Mouse (Mus musculus): ENCODE measurements at regions not wholly inside any gene's neighbourhood (a gene's known extent, or its start where the extent isn't known, plus 50 kb on each side); places are given as distances from the start of the nearest gene placed in this dataset.
A peak's percentile ranks its signal among the peaks of the same experiment; 100 is the strongest.

GRCm38 (mm10) chr11:113080311-113080710 is 298.3 kb downstream of the Sox9 start:
- peaks cover 4% of the 10 kb centered on the region for H3K9me3 ChIP-seq (replicated peaks; ENCODE audit: low read length)
- no peaks in the 10 kb centered on the region for H3K36me3 ChIP-seq (replicated peaks in 1 of 2; ENCODE audit: control insufficient read depth in 1 of 2, insufficient read depth in 1 of 2, low read length in 1 of 2)
- H3K27me3 ChIP-seq (replicated peaks): no peaks in the 10 kb centered on the region
- no peak overlapping the region for H3K27ac ChIP-seq (ENCODE audit: insufficient read depth, low read depth)
- no peak for TF ChIP-seq ELF1 (IDR thresholded peaks at IDR 0.05; ENCODE audit: low read depth, low read length)
- TF ChIP-seq ZKSCAN1 (IDR thresholded peaks at IDR 0.05; ENCODE audit: borderline replicate concordance, low read depth, low read length): peak; percentile 55
- no peak for TF ChIP-seq SIN3A (IDR thresholded peaks at IDR 0.05; ENCODE audit: low read length)
- no peak for TF ChIP-seq BHLHE40 (IDR thresholded peaks at IDR 0.05; ENCODE audit: low read depth, low read length)
- no peak for TF ChIP-seq CTCF (conservative IDR thresholded peaks at IDR 0.05 in 1 of 2, IDR thresholded peaks at IDR 0.05 in 1 of 2; ENCODE audit: low read depth in 2 of 2, low read length in 2 of 2)
- no peaks in the 10 kb centered on the region for H3K79me2 ChIP-seq (replicated peaks; ENCODE audit: control insufficient read depth, extremely low read depth, insufficient read depth, poor library complexity, severe bottlenecking)
- H3K4me2 ChIP-seq (ENCODE audit: insufficient read depth, low read depth, poor library complexity, severe bottlenecking): no peak overlapping the region
- no peak overlapping the region for H3K9ac ChIP-seq (ENCODE audit: insufficient read depth, low read depth)
- dilution Hi-C loops (cut with MboI; ENCODE audit: extremely low pct_ligation_motif_present, extremely low pct_unique_long_range_greater_than_20kb, low sequenced_read_pairs) (no loop called here), in situ Hi-C loops (cut with MboI; ENCODE audit: low pct_ligation_motif_present, low pct_unique_long_range_greater_than_20kb, low sequenced_read_pairs) (no loop called here)
- H3K4me1 ChIP-seq (ENCODE audit: control insufficient read depth in 1 of 2, insufficient read depth in 2 of 2): peaks cover 0 to 36% of the 10 kb centered on the region in 2 experiments; a peak in 2 of 4 replicates
- H3K4me3 ChIP-seq (replicated peaks in 1 of 3; ENCODE audit: low read depth in 2 of 3, low read length in 2 of 3, poor library complexity in 1 of 3): no peak overlapping the region
- peak; percentile 31 for DNase-seq (ENCODE audit: extremely low read depth)

DNA sequence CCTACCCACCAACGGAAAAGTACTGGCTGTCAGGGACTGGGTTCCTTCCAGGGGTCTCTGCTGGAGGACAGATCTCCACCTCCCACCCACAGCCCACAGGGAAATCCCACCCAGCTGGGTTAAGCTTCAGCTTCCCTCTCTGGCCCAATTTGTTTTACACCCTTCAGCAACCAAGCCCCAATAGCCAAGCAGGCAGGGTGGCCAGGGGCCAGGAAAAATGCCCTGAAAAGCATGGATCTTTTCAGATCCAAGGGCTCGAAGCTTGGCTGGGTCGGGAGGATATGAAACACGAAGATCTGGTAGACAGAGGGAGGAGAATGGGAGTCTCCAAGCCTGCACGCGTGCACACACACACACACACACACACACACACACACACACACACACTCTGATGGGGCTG is 302.4 kb downstream of the Sox9 start:
- H3K4me2 ChIP-seq (ENCODE audit: insufficient read depth, low read depth, poor library complexity, severe bottlenecking): no peak overlapping the region
- no peak for DNase-seq (ENCODE audit: extremely low read depth)
- peaks cover 0 to 28% of the 10 kb centered on the region in 2 experiments; a peak in 2 of 4 replicates for H3K4me1 ChIP-seq (ENCODE audit: control insufficient read depth in 1 of 2, insufficient read depth in 2 of 2)
- dilution Hi-C loops (cut with MboI; ENCODE audit: extremely low pct_ligation_motif_present, extremely low pct_unique_long_range_greater_than_20kb, low sequenced_read_pairs) (no loop called here), in situ Hi-C loops (cut with MboI; ENCODE audit: low pct_ligation_motif_present, low pct_unique_long_range_greater_than_20kb, low sequenced_read_pairs) (no loop called here)
- TF ChIP-seq RCOR1 (conservative IDR thresholded peaks at IDR 0.05; ENCODE audit: low read depth, low read length) (no peak), HCFC1 (IDR thresholded peaks at IDR 0.05; ENCODE audit: low read depth, low read length) (no peak), KAT2A (IDR thresholded peaks at IDR 0.05; ENCODE audit: insufficient replicate concordance, low read length) (no peak), MEF2A (IDR thresholded peaks at IDR 0.05; ENCODE audit: borderline replicate concordance, low read depth, low read length) (no peak), USF1 (IDR thresholded peaks at IDR 0.05; ENCODE audit: low read depth, low read length) (no peak)
- no peak overlapping the region for H3K4me3 ChIP-seq (replicated peaks in 1 of 3; ENCODE audit: low read depth in 2 of 3, low read length in 2 of 3, poor library complexity in 1 of 3)
- H3K27ac ChIP-seq (ENCODE audit: insufficient read depth, low read depth): no peak overlapping the region
- H3K79me2 ChIP-seq (replicated peaks; ENCODE audit: control insufficient read depth, extremely low read depth, insufficient read depth, poor library complexity, severe bottlenecking): no peaks in the 10 kb centered on the region
- H3K27me3 ChIP-seq (replicated peaks): no peaks in the 10 kb centered on the region
- H3K36me3 ChIP-seq (replicated peaks in 1 of 2; ENCODE audit: control insufficient read depth in 1 of 2, insufficient read depth in 1 of 2, low read length in 1 of 2): peaks cover 0 to 3% of the 10 kb centered on the region in 2 experiments
- H3K9me3 ChIP-seq (replicated peaks; ENCODE audit: low read length): no peaks in the 10 kb centered on the region
- no peak overlapping the region for H3K9ac ChIP-seq (ENCODE audit: insufficient read depth, low read depth)

- TF ChIP-seq MXI1 (IDR thresholded peaks at IDR 0.05; ENCODE audit: low read depth, low read length): no peak
- no peak for TF ChIP-seq NRF1 (IDR thresholded peaks at IDR 0.05; ENCODE audit: low read depth, low read length)
- dilution Hi-C loops (cut with MboI; ENCODE audit: extremely low pct_ligation_motif_present, extremely low pct_unique_long_range_greater_than_20kb, low sequenced_read_pairs) (no loop called here), in situ Hi-C loops (cut with MboI; ENCODE audit: low pct_ligation_motif_present, low pct_unique_long_range_greater_than_20kb, low sequenced_read_pairs) (no loop called here)
- H3K4me1 ChIP-seq (ENCODE audit: control insufficient read depth in 1 of 2, insufficient read depth in 2 of 2): peaks cover 0 to 19% of the 10 kb centered on the region in 2 experiments; a peak in 2 of 4 replicates
- no peak overlapping the region for H3K4me2 ChIP-seq (ENCODE audit: insufficient read depth, low read depth, poor library complexity, severe bottlenecking)
- no peaks in the 10 kb centered on the region for H3K27me3 ChIP-seq (replicated peaks)
- no peaks in the 10 kb centered on the region for H3K79me2 ChIP-seq (replicated peaks; ENCODE audit: control insufficient read depth, extremely low read depth, insufficient read depth, poor library complexity, severe bottlenecking)
- no peak for DNase-seq (ENCODE audit: extremely low read depth)
- no peak overlapping the region for H3K4me3 ChIP-seq (replicated peaks in 1 of 3; ENCODE audit: low read depth in 2 of 3, low read length in 2 of 3, poor library complexity in 1 of 3)
- H3K36me3 ChIP-seq (replicated peaks in 1 of 2; ENCODE audit: control insufficient read depth in 1 of 2, insufficient read depth in 1 of 2, low read length in 1 of 2): peaks cover 0 to 3% of the 10 kb centered on the region in 2 experiments
- no peak overlapping the region for H3K9ac ChIP-seq (ENCODE audit: insufficient read depth, low read depth)
- no peak overlapping the region for H3K27ac ChIP-seq (ENCODE audit: insufficient read depth, low read depth)
- no peaks in the 10 kb centered on the region for H3K9me3 ChIP-seq (replicated peaks; ENCODE audit: low read length)
Observed at GRCm38 (mm10) chr11:113085556-113085955, 303.5 kb downstream of the Sox9 start.
